Mouse (Mus musculus): ENCODE measurements around the gene Fshr. TPM values are rescaled to one million over a fixed set of nuclear protein-coding genes. Genes with fewer than 3 reads are reported as not detected.

The Fshr gene
- polyA plus RNA-seq, 1 experiment: not detected

DNA sequence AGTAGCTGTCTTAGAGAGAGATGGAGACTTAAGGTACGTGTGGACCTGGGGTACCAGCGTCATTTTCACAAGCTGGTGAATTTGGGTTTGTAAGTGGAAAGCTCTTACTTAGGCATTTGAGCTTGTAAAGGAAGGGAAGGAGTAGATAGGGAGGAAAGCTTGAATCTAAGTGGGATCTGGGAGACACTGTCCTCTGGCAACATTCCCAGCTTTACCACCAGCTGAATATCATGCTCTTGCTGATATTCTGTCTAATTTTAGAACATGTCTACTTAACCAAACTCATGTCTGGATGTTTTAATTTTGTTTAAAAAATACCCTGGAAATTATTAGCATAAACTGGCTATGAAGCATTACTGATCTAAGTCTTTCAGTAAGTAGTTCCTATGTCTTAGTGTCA is 151.4 kb downstream of the Fshr start:
- Histone ChIP-seq H3ac (ENCODE audit: control insufficient read depth, insufficient read length) (no peak overlapping the region), H3K36me3 (ENCODE audit: control insufficient read depth, insufficient read depth) (no peaks in the 10 kb centered on the region), H3K79me2 (ENCODE audit: control insufficient read depth, insufficient read depth) (no peaks in the 10 kb centered on the region), H3K4me3 (no peak overlapping the region), H3K4me2 (ENCODE audit: low read depth) (no peak overlapping the region), H3K27me3 (ENCODE audit: control insufficient read depth, insufficient read depth, insufficient read length) (no peaks in the 10 kb centered on the region)
- TF ChIP-seq MYOD1 (IDR thresholded peaks at IDR 0.05; ENCODE audit: control insufficient read depth in 1 of 3, insufficient read length in 2 of 3, low read depth in 2 of 3): no peak
- no peak for TF ChIP-seq REST (IDR thresholded peaks at IDR 0.05; ENCODE audit: insufficient read depth, insufficient read length)
- TF ChIP-seq TCF12 (IDR thresholded peaks at IDR 0.05; ENCODE audit: insufficient read depth, poor library complexity, severe bottlenecking): no peak
- TF ChIP-seq POLR2A (IDR thresholded peaks at IDR 0.05; ENCODE audit: insufficient read length, low read depth): no peak
- no peak for TF ChIP-seq SRF (IDR thresholded peaks at IDR 0.05; ENCODE audit: control insufficient read depth, insufficient read length, low read depth)
- TF ChIP-seq CEBPB (IDR thresholded peaks at IDR 0.05; ENCODE audit: insufficient read depth, poor library complexity, severe bottlenecking): no peak
- no peak for TF ChIP-seq MYOG (IDR thresholded peaks at IDR 0.05; ENCODE audit: control insufficient read depth in 1 of 3, insufficient read depth in 1 of 3, insufficient read length in 2 of 3, low read depth in 2 of 3)
- TF ChIP-seq E2F4 (IDR thresholded peaks at IDR 0.05; ENCODE audit: insufficient read depth): no peak
- no peak for TF ChIP-seq POLR2AphosphoS2 (IDR thresholded peaks at IDR 0.05; ENCODE audit: insufficient read length, low read depth)
- TF ChIP-seq MAX (IDR thresholded peaks at IDR 0.05; ENCODE audit: low read depth): no peak
- no peak for TF ChIP-seq TCF3 (IDR thresholded peaks at IDR 0.05; ENCODE audit: insufficient read length, low read depth)
- no peak for TF ChIP-seq USF1 (IDR thresholded peaks at IDR 0.05; ENCODE audit: low read depth)

DNA sequence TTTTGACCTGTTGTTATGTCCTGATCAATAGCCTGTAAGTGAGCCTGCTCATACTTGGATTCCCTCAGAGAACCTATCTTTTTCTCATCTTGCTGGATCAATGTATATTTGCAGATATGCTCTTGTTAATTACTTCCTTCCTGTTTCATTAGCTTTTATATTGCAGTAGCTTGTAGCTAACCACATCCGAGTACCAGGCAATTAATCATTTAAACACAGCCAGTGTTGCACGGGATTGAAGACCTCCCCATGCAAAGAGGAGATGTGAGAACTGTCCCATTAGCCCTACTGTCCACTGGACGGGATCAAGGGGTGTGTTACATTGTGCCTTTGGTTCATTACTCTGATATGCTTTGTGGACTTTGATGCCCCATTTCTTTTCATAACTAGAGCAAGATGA is 154.5 kb downstream of the Fshr start:
- H3ac ChIP-seq (ENCODE audit: control insufficient read depth, insufficient read length): no peak overlapping the region
- no peaks in the 10 kb centered on the region for H3K27me3 ChIP-seq (ENCODE audit: control insufficient read depth, insufficient read depth, insufficient read length)
- no peak overlapping the region for H3K4me2 ChIP-seq (ENCODE audit: low read depth)
- H3K36me3 ChIP-seq (ENCODE audit: control insufficient read depth, insufficient read depth): no peaks in the 10 kb centered on the region
- H3K79me2 ChIP-seq (ENCODE audit: control insufficient read depth, insufficient read depth): no peaks in the 10 kb centered on the region
- TF ChIP-seq SRF (IDR thresholded peaks at IDR 0.05; ENCODE audit: control insufficient read depth, insufficient read length, low read depth): no peak
- no peak for TF ChIP-seq MYOG (IDR thresholded peaks at IDR 0.05; ENCODE audit: control insufficient read depth in 1 of 3, insufficient read depth in 1 of 3, insufficient read length in 2 of 3, low read depth in 2 of 3)
- no peak for TF ChIP-seq MYOD1 (IDR thresholded peaks at IDR 0.05; ENCODE audit: control insufficient read depth in 1 of 3, insufficient read length in 2 of 3, low read depth in 2 of 3)
- no peak for TF ChIP-seq POLR2AphosphoS2 (IDR thresholded peaks at IDR 0.05; ENCODE audit: insufficient read length, low read depth)
- TF ChIP-seq USF1 (IDR thresholded peaks at IDR 0.05; ENCODE audit: low read depth): no peak
- no peak overlapping the region for H3K4me3 ChIP-seq

GRCm38 (mm10) chr17:89036723-89037122 is 163.8 kb downstream of the Fshr start:
- Histone ChIP-seq H3K27me3 (ENCODE audit: control insufficient read depth, insufficient read depth, insufficient read length) (no peaks in the 10 kb centered on the region), H3K4me3 (no peak overlapping the region), H3K4me2 (ENCODE audit: low read depth) (no peak overlapping the region), H3K36me3 (ENCODE audit: control insufficient read depth, insufficient read depth) (no peaks in the 10 kb centered on the region), H3K79me2 (ENCODE audit: control insufficient read depth, insufficient read depth) (no peaks in the 10 kb centered on the region), H3ac (ENCODE audit: control insufficient read depth, insufficient read length) (no peak overlapping the region)
- TF ChIP-seq MYOD1 (IDR thresholded peaks at IDR 0.05; ENCODE audit: control insufficient read depth in 1 of 3, insufficient read length in 2 of 3, low read depth in 2 of 3) (no peak), POLR2A (IDR thresholded peaks at IDR 0.05; ENCODE audit: insufficient read length, low read depth) (no peak), MYOG (IDR thresholded peaks at IDR 0.05; ENCODE audit: control insufficient read depth in 1 of 3, insufficient read depth in 1 of 3, insufficient read length in 2 of 3, low read depth in 2 of 3) (no peak), TCF3 (IDR thresholded peaks at IDR 0.05; ENCODE audit: insufficient read length, low read depth) (no peak), E2F4 (IDR thresholded peaks at IDR 0.05; ENCODE audit: insufficient read depth) (no peak)

- no peak overlapping the region for H3K4me3 ChIP-seq
- H3K4me2 ChIP-seq (ENCODE audit: low read depth): no peak overlapping the region
- no peak for TF ChIP-seq MAX (IDR thresholded peaks at IDR 0.05; ENCODE audit: low read depth)
- TF ChIP-seq MYOD1 (IDR thresholded peaks at IDR 0.05; ENCODE audit: control insufficient read depth in 1 of 3, insufficient read length in 2 of 3, low read depth in 2 of 3): no peak
- no peak for TF ChIP-seq USF1 (IDR thresholded peaks at IDR 0.05; ENCODE audit: low read depth)
- no peak for TF ChIP-seq REST (IDR thresholded peaks at IDR 0.05; ENCODE audit: insufficient read depth, insufficient read length)
- TF ChIP-seq MYOG (IDR thresholded peaks at IDR 0.05; ENCODE audit: control insufficient read depth in 1 of 3, insufficient read depth in 1 of 3, insufficient read length in 2 of 3, low read depth in 2 of 3): no peak
- TF ChIP-seq CEBPB (IDR thresholded peaks at IDR 0.05; ENCODE audit: insufficient read depth, poor library complexity, severe bottlenecking): no peak
- TF ChIP-seq POLR2AphosphoS2 (IDR thresholded peaks at IDR 0.05; ENCODE audit: insufficient read length, low read depth): no peak
- H3K79me2 ChIP-seq (ENCODE audit: control insufficient read depth, insufficient read depth): no peaks in the 10 kb centered on the region
- H3K36me3 ChIP-seq (ENCODE audit: control insufficient read depth, insufficient read depth): no peaks in the 10 kb centered on the region
- no peak overlapping the region for H3ac ChIP-seq (ENCODE audit: control insufficient read depth, insufficient read length)
- no peaks in the 10 kb centered on the region for H3K27me3 ChIP-seq (ENCODE audit: control insufficient read depth, insufficient read depth, insufficient read length)
These were observed 164.4 kb downstream of the Fshr start for GRCm38 (mm10) chr17:89036049-89036448.

- H3K27me3 ChIP-seq (ENCODE audit: control insufficient read depth, insufficient read depth, insufficient read length): no peaks in the 10 kb centered on the region
- H3K79me2 ChIP-seq (ENCODE audit: control insufficient read depth, insufficient read depth): no peaks in the 10 kb centered on the region
- no peak overlapping the region for H3ac ChIP-seq (ENCODE audit: control insufficient read depth, insufficient read length)
- TF ChIP-seq MYOG (IDR thresholded peaks at IDR 0.05; ENCODE audit: control insufficient read depth in 1 of 3, insufficient read depth in 1 of 3, insufficient read length in 2 of 3, low read depth in 2 of 3) (no peak), USF1 (IDR thresholded peaks at IDR 0.05; ENCODE audit: low read depth) (no peak), TCF12 (IDR thresholded peaks at IDR 0.05; ENCODE audit: insufficient read depth, poor library complexity, severe bottlenecking) (no peak), SRF (IDR thresholded peaks at IDR 0.05; ENCODE audit: control insufficient read depth, insufficient read length, low read depth) (no peak), POLR2A (IDR thresholded peaks at IDR 0.05; ENCODE audit: insufficient read length, low read depth) (no peak), MAX (IDR thresholded peaks at IDR 0.05; ENCODE audit: low read depth) (no peak)
- H3K4me3 ChIP-seq: no peak overlapping the region
- H3K36me3 ChIP-seq (ENCODE audit: control insufficient read depth, insufficient read depth): no peaks in the 10 kb centered on the region
- H3K4me2 ChIP-seq (ENCODE audit: low read depth): no peak overlapping the region
These were observed 165.8 kb downstream of the Fshr start for GRCm38 (mm10) chr17:89034627-89035026.

All from myocyte (in vitro differentiated cells).